Mouse (Mus musculus): ENCODE results near the gene Ogn. TPM values are rescaled to one million over a fixed set of nuclear protein-coding genes. Genes with fewer than 3 reads are reported as not detected.
"Not testable (repeated sequence)": the region's sequence is repeated elsewhere in the genome, so short reads cannot be mapped to it uniquely, and the experiment has no call there.

The Ogn gene
- polyA plus RNA-seq, 1 experiment from 2014 or later = 54.3 TPM

GRCm38 (mm10) chr13:49581541-49582530 lies 26.0 kb upstream of the Ogn start, which contains the start of gene Omd:
Omd (plus strand) TSS chr13:49582462.
- Histone ChIP-seq H3K27me3 (ENCODE audit: insufficient read depth, low read length) (no peaks in the 10 kb centered on the region), H3K36me3 (ENCODE audit: insufficient read depth, low read length) (no peaks in the 10 kb centered on the region), H3K9me3 (replicated peaks; ENCODE audit: low read length) (no peaks in the 10 kb centered on the region), H3K4me2 (ENCODE audit: low read length) (0 out of 2 replicates have a peak within 1 kb of the TSS, but pooled peaks have one; percentile 2), H3K27ac (peak within 1 kb of the TSS; percentile 84), H3K4me1 (replicated peaks; ENCODE audit: insufficient read depth, low read length) (no peaks in the 10 kb centered on the region), H3K9ac (ENCODE audit: low read depth, low read length) (no peak within 1 kb of the TSS), H3K4me3 (replicated peaks; ENCODE audit: low read depth, low read length) (no peak within 1 kb of the TSS)
- TF ChIP-seq CTCF (IDR thresholded peaks at IDR 0.05; ENCODE audit: low read depth) = no peak
- ATAC-seq (replicated peaks; ENCODE audit: low FRiP score, low read depth) = no peak
- DNase-seq (ENCODE audit: low spot score) = peak; percentile 88
- 58% methylated on average over 8 of the region's 8 CpGs for WGBS

GRCm38 (mm10) chr13:49583859-49584258 lies 24.0 kb upstream of the Ogn start:
- Histone ChIP-seq H3K4me2 (ENCODE audit: low read length) (no peak overlapping the region), H3K27me3 (ENCODE audit: insufficient read depth, low read length) (no peaks in the 10 kb centered on the region), H3K9ac (ENCODE audit: low read depth, low read length) (no peak overlapping the region), H3K27ac (0 out of 2 replicates have a peak overlapping the region, but pooled peaks have one; percentile 5), H3K36me3 (ENCODE audit: insufficient read depth, low read length) (no peaks in the 10 kb centered on the region), H3K9me3 (replicated peaks; ENCODE audit: low read length) (no peaks in the 10 kb centered on the region), H3K4me3 (replicated peaks; ENCODE audit: low read depth, low read length) (no peak overlapping the region), H3K4me1 (replicated peaks; ENCODE audit: insufficient read depth, low read length) (no peaks in the 10 kb centered on the region)
- no peak for DNase-seq (ENCODE audit: low spot score)
- no peak for ATAC-seq (replicated peaks; ENCODE audit: low FRiP score, low read depth)
- no peak for TF ChIP-seq CTCF (IDR thresholded peaks at IDR 0.05; ENCODE audit: low read depth)

- Histone ChIP-seq H3K27me3 (ENCODE audit: insufficient read depth, low read length) (no peaks in the 10 kb centered on the region), H3K4me2 (ENCODE audit: low read length) (no peak overlapping the region), H3K27ac (0 out of 2 replicates have a peak overlapping the region, but pooled peaks have one; percentile 5), H3K9me3 (replicated peaks; ENCODE audit: low read length) (no peaks in the 10 kb centered on the region), H3K9ac (ENCODE audit: low read depth, low read length) (no peak overlapping the region), H3K4me1 (replicated peaks; ENCODE audit: insufficient read depth, low read length) (no peaks in the 10 kb centered on the region), H3K4me3 (replicated peaks; ENCODE audit: low read depth, low read length) (no peak overlapping the region), H3K36me3 (ENCODE audit: insufficient read depth, low read length) (no peaks in the 10 kb centered on the region)
- 61% methylated on average over 8 of the region's 8 CpGs for WGBS
- ATAC-seq (replicated peaks; ENCODE audit: low FRiP score, low read depth) (no peak), DNase-seq (ENCODE audit: low spot score) (no peak)
- no peak for TF ChIP-seq CTCF (IDR thresholded peaks at IDR 0.05; ENCODE audit: low read depth)
Observed at GRCm38 (mm10) chr13:49584307-49585005, 23.4 kb upstream of the Ogn start.

- DNase-seq (ENCODE audit: low spot score) (no peak), ATAC-seq (replicated peaks; ENCODE audit: low FRiP score, low read depth) (no peak)
- H3K4me3 ChIP-seq (replicated peaks; ENCODE audit: low read depth, low read length) = no peak overlapping the region
- WGBS = 90% methylated on average over 6 of the region's 6 CpGs
- no peak overlapping the region for H3K9ac ChIP-seq (ENCODE audit: low read depth, low read length)
- H3K27ac ChIP-seq = no peak overlapping the region
- no peak overlapping the region for H3K4me2 ChIP-seq (ENCODE audit: low read length)
- no peaks in the 10 kb centered on the region for H3K27me3 ChIP-seq (ENCODE audit: insufficient read depth, low read length)
- no peaks in the 10 kb centered on the region for H3K9me3 ChIP-seq (replicated peaks; ENCODE audit: low read length)
- no peak for TF ChIP-seq CTCF (IDR thresholded peaks at IDR 0.05; ENCODE audit: low read depth)
- H3K4me1 ChIP-seq (replicated peaks; ENCODE audit: insufficient read depth, low read length) = no peaks in the 10 kb centered on the region
- H3K36me3 ChIP-seq (ENCODE audit: insufficient read depth, low read length) = no peaks in the 10 kb centered on the region
Observed at GRCm38 (mm10) chr13:49586062-49586461, 21.8 kb upstream of the Ogn start.

- H3K27me3 ChIP-seq (ENCODE audit: insufficient read depth, low read length); H3K4me1 ChIP-seq (replicated peaks; ENCODE audit: insufficient read depth, low read length); H3K36me3 ChIP-seq (ENCODE audit: insufficient read depth, low read length); H3K27ac ChIP-seq; DNase-seq (ENCODE audit: low spot score); H3K9me3 ChIP-seq (replicated peaks; ENCODE audit: low read length); H3K4me2 ChIP-seq (ENCODE audit: low read length); H3K4me3 ChIP-seq (replicated peaks; ENCODE audit: low read depth, low read length); ATAC-seq (replicated peaks; ENCODE audit: low FRiP score, low read depth); H3K9ac ChIP-seq (ENCODE audit: low read depth, low read length): not testable (repeated sequence)
- 89% methylated on average over 2 of the region's 2 CpGs for WGBS
Observed at GRCm38 (mm10) chr13:49602541-49602940, 5.3 kb upstream of the Ogn start.

- no peak overlapping the region for H3K4me2 ChIP-seq (ENCODE audit: low read length)
Observed at GRCm38 (mm10) chr13:49603603-49604002, 4.2 kb upstream of the Ogn start.

More at GRCm38 (mm10) chr13:49603603-49604002, 4.2 kb upstream of the Ogn start:
- H3K4me1 ChIP-seq (replicated peaks; ENCODE audit: insufficient read depth, low read length) = no peaks in the 10 kb centered on the region
- ATAC-seq (replicated peaks; ENCODE audit: low FRiP score, low read depth) (no peak), DNase-seq (ENCODE audit: low spot score) (no peak)
- no peaks in the 10 kb centered on the region for H3K27me3 ChIP-seq (ENCODE audit: insufficient read depth, low read length)
- H3K4me3 ChIP-seq (replicated peaks; ENCODE audit: low read depth, low read length) = no peak overlapping the region
- TF ChIP-seq CTCF (IDR thresholded peaks at IDR 0.05; ENCODE audit: low read depth) = no peak
- H3K27ac ChIP-seq = no peak overlapping the region
- no peaks in the 10 kb centered on the region for H3K9me3 ChIP-seq (replicated peaks; ENCODE audit: low read length)
- H3K36me3 ChIP-seq (ENCODE audit: insufficient read depth, low read length) = no peaks in the 10 kb centered on the region
- no peak overlapping the region for H3K9ac ChIP-seq (ENCODE audit: low read depth, low read length)
